Mouse (Mus musculus): ENCODE measurements at regions not wholly inside any gene's neighbourhood (a gene's known extent, or its start where the extent isn't known, plus 50 kb on each side); places are given as distances from the start of the nearest gene placed in this dataset.

DNA sequence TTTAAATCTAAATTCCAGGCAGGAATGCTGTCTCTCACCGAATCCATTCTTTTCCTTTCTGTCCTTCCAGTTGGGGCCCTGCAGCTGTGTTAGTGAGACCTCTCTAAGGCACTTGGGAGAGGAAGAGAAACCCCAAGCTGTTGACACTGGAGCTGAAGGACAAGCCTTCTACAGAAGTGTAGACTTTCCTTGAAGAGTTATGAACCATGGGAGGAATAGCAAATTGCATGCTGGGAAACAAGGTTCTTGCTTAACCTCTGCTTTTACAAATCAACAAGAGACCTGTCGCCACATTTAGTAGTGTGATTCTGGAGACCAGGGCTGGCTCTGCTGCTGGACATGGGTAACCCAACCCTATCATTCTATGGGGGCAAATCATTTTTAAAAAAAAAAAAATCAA lies 200.8 kb upstream of the Sash1 start:
- no peak for DNase-seq (ENCODE audit: low spot score in 2 of 2)

DNA sequence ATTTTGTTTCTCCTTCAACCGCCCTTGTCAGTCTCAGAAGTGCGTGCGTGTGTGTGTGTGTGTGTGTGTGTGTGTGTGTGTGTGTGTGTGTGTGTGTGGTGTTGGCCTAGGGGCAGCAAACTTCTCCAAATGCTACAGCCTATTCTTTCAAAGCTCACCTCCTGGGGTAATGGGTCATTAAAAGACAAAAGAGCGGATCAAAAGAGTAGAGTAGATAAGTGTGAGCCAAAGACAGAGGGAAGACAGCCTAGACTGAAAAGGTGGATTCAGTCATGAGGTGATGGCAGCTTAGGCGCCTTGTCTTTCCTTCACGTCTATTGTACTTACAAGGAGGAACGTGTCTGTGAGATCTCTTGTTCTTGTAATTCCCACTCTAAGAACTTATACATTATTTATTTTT lies 199.6 kb upstream of the Sash1 start:
- no peak for DNase-seq (ENCODE audit: low spot score in 2 of 2)

DNA sequence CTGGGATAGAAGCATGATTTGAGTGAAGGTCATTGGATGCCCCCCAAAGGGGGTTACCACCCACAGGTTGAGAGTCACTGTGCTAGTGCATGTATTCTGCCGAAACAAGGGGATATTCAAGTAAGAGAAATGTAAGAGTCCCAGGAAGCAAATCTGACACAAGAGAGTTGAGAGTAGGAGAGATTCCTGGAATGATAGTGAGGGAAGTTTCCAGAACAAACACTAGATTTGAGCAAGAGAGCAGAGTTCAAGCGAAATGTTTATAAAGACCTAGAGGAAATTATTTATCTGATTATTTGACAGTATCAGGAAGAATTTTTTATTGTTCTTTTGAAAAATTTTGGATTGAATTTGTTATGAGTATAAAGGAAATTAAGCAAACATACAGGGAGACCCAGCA lies 189.0 kb upstream of the Sash1 start:
- DNase-seq (ENCODE audit: low spot score in 2 of 2): no peak

DNA sequence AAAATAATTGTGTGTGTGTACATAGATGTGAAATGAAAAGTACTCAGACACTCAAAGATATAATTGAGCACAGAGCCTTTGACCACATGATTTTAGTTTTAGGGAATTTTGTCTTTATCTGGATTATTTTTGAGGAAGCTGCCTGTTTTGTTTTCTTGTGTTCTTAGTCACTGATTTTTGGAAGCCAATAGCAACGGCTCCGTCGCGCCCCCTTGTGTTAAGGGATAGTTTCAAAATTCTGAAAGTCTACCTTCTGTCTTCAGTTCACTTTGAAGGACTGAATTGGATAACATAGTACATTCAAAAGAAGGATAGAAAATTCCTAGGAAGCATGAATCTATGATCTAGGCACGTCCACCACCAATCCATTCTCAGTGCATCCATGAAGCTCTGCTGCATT lies 185.8 kb upstream of the Sash1 start:
- DNase-seq (ENCODE audit: low spot score in 2 of 2): peak; percentile 26 to 28

DNA sequence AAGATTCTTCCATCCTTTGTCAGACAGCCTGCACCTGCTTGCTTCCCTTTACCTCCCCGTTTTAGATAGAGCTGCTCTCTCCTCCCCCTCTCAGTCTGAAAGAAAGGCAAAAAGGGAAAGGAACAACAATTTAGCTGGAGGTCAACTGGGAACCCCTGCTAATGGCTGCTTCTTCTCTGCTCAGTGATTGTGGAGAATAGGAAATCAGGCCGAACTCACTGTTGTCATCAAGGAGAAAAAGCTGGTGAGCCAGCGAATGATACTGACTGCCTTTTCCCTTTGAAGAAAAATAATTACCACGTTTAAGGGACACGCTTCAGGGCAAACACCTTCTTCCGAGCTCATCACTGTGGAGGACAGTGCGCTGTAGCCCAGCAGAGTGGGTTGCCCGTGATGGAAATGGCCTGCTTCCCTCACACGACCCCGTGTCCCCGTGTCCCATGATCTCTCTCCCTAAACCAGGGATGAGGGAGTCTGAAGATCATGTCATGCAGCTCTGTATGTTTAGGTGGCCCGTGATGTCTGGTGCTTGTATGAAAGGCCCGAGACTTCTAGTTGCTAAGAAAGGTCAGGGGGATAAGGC lies 183.8 kb upstream of the Sash1 start:
- no peak for DNase-seq (ENCODE audit: low spot score in 2 of 2)

DNA sequence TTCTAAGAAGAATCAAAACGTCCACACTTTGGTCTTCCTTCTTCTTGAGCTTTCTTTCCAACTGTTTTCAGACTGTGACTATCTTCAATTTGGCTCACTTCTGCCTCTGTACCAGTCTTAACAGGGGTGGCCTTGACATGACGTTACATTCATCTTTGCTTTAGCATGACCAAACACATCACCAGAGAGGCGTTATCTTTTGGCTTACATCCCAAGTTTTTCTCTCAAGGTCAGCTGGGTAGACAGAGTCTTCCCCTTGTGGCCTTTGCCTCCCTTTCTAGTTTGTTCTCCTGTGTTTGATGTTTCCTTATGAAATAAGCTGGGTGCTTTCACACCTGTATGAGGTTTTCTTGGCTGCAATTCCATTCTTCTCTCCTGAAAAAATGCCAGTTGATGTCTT lies 180.7 kb upstream of the Sash1 start:
- DNase-seq (ENCODE audit: low spot score in 2 of 2): no peak

DNA sequence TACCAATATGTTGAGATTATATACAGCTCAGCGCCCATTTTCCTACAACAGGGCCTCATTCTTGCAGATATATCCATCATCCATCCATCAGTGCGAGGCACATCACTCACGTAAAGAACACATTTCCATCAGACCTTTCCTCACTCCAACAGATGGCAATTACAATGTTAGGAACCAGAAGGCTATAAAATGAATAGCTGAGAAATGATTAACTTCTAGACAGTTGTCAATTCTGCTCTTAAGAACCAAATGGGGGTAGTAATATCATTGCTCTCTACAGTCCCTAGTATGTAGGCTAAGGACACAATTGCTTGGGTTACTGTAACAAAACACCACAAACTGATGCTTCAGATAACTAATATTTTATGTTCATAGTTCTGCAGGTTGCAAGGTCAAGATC lies 176.1 kb upstream of the Sash1 start:
- no peak for DNase-seq (ENCODE audit: low spot score in 2 of 2)

DNA sequence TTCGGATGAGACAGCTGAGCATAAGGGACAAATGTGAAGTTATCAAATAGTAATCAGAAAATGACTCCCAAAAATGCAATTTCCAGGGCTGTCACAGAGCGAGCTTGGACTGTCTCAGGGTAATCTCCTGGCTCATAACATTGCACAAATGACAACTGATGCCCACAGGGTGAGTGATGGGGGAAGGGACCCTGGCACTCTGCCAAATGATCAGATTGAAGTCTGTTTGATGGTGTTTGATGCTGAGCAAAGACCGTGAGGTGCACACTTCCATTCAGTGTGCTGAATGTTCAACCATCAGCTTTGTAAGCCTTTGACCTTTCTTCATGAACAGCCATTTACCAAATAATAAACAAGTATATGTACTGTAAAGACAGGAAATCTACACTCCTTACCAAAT lies 169.4 kb upstream of the Sash1 start:
- DNase-seq (ENCODE audit: low spot score in 2 of 2): no peak

DNA sequence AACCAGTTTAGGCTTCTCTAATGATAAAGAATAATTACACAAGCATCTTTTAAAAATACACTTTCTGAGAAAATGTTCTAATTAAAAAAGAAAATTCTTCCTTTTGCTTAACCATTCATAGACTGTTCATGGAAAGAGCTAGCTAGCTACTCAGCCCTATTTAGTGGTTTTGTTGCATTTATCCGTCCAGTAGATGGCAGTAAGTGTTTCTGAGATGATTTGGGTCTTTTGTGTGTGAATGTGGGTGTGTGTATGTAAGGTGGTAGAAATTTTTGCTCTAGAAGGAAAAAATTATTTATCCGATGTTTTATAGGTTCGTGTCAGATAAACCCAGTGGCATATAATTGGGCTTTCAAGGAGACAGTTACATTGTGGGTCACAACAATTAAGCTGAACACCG lies 167.5 kb upstream of the Sash1 start:
- DNase-seq (ENCODE audit: low spot score in 2 of 2): peak in 1 of 2 experiments; percentile 11

DNA sequence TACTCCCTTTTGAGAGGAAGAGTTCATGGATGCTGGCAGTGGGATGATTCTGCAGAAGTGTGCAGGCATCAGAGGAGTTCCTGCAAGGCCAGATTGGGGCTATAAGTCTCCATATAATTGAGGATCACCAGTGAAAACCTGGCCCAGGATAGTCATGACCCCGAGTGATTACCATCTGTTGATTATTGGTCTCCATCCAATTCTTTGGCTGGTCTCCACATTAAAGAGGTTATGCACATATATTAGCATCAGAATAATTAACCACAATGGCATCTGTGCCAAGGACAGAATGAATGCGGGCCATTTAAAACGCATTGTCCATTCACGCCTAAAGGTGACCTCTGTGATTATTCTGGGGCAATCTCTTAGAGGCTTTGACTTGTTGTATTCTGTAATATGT lies 161.5 kb upstream of the Sash1 start:
- no peak for DNase-seq (ENCODE audit: low spot score in 2 of 2)

DNA sequence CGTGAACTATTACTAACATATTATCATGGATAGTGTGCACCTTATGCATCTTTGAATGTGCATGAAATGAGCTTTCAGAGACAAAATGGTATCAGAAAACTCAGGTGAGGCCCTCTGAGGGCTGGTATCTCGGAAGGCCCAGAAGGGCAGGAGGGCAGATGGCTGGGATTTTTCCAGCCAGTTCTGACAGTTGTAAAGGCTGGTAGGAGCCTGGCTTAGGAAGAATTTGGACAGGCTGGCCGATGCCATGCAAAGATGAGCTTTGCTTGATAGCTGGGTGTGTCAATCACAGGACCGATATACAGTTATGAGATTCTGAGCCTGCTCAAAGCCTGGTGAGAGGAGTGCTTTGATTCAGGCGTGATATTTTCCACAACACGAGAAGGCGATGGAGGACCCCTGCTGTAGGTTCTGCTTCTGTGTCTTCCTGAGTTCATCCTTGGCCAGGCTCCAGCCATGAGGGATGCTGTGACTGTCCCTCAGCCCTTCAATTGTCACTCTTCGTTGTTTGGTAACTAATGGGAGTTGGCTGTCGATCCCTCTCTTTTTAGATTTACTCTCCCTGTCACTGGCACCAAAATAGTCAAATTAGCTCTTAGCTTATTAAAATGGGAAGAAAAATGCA lies 159.0 kb upstream of the Sash1 start:
- no peak for DNase-seq (ENCODE audit: low spot score in 2 of 2)

DNA sequence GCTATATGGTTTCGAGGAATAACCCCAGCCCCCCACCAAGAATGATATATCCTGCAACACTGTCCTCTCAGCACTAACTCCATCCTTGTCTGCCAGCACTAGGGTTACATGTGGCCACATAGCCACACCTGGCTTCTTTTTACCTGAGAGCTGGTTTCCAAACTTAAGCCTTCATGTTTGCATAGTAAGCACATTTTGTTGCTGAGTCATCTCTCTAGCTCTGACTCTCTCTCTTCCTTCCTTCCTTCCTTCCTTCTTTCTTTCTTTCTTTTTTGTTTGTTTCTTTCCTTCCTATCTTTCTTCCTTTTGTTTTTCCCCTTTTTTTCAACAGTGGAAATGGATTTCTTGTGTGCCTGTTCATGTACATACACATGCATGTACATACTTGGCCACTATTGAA lies 157.6 kb upstream of the Sash1 start:
- DNase-seq (ENCODE audit: low spot score in 2 of 2): no peak

DNA sequence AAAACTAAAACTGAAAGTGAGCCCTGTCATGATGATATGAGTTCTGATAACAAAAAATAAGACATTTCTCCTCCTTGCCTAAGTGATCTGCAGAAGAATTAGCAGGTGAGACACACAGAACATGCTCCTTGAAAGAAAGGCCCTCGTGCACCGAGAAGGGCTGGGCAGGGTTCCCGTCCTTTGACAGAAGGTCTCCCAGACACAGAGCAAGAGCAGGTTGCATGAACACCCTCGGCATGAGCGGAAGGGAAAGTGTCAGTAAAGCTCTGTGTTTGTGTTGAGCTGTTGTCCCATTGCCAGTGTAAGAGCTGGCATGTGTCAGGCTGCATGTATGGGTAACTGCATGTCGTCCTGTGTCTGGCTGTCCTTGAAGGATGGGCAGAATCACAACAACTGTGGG lies 144.6 kb upstream of the Sash1 start:
- no peak for DNase-seq (ENCODE audit: low spot score in 2 of 2)

DNA sequence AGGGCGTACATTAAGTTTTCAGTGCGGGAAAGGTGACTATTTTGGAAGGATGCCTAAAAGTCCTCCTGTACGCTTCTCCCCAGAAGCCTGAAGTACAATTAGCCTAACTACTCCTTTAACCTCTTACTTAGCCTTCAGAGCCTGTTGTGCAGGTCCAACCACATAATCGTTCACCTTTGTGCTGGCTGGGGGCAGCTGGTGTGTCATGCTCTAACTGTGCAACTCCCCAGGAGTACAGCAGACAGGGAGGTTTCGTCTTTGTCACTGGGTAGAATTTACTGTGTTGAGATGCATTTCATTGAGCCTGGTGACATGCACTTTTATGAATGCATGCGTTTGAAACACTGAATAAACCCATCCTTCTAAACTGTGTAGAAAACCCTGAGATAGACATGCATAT lies 143.6 kb upstream of the Sash1 start:
- DNase-seq (ENCODE audit: low spot score in 2 of 2): no peak

DNA sequence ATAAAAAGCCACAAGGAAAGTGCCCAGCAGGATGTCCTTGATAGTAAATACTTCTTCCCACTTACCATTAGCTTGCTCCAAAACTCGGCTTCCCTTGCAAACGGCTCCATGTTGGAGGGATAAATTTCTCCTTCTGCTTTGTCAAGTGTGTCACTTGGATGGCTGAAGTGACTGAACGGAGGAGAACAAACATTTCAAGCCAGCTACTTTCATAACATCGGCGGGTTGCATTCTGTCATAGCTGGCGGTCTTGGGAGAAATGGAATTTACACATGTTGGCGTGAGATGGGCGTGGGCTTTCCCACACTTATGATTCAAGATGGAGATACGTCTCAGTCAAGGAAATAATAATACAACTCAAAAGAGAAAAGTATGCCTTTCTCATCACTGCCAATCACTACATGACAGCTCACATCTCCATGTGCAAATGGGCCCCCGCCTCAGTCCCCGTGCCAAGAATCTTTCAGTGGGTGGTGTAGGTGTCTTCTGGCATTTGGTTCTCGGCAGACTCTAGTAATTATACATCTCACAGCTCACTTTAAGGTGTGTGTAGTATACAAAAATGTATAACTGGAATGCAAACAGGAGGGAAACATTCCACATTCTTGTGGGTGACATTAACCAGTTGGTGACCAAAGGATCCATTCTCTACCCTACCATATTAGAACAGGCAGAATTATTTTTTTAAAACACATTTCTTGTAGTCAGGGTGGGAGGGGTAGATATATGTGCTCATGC lies 141.4 kb upstream of the Sash1 start:
- DNase-seq (ENCODE audit: low spot score in 2 of 2): peak; percentile 33 to 34

DNA sequence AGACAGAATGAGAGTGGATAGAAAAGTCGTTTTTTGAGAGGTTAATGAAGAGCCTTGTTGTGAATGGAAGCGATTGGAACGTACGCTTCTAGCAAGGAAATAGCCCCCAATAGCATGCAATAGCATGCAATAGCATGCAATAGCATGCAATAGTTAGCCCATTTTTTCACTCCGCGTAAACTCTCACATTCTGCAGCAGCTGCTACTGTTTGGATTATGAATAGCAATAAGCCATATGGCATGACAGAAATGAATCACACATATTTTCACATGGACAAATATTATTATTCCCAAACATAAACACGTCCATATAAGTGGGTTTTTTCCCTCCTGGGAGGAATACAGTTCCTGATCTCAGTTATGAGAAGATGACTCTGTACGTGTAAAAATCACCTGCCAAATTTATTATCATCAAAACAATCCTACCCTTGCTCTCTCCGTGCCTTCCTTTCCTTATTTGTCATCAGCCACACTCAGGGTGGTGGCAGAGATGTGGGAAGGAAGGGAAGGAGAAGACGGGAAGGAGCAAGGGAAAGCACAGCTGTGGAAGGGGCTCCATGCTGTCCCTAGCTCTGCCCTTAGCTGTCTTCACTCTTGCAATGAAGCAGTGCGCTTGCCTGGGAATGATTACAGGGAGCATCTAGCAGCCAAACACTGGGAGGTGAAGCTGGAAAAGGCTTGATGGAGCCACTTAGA lies 129.1 kb upstream of the Sash1 start:
- peak; percentile 12 to 16 for DNase-seq (ENCODE audit: low spot score in 2 of 2)

DNA sequence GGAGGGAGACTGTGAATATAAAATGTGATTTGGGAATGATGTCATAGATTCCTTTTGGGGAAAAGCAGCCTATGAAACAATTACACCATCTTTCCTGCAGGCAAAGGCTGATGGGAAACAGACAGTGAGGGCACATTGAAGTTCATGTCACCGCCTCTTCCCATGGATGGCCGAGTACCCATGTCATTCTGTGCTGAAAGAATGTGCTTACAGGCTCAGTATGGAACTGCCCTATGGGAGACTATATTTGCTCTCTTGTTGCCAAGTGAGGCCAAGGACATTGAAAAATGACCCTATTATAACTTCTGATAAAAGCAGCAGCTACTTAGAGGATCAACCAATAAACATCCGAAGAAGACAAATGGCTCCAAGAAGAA lies 127.7 kb upstream of the Sash1 start:
- no peak for DNase-seq (ENCODE audit: low spot score in 2 of 2)

DNA sequence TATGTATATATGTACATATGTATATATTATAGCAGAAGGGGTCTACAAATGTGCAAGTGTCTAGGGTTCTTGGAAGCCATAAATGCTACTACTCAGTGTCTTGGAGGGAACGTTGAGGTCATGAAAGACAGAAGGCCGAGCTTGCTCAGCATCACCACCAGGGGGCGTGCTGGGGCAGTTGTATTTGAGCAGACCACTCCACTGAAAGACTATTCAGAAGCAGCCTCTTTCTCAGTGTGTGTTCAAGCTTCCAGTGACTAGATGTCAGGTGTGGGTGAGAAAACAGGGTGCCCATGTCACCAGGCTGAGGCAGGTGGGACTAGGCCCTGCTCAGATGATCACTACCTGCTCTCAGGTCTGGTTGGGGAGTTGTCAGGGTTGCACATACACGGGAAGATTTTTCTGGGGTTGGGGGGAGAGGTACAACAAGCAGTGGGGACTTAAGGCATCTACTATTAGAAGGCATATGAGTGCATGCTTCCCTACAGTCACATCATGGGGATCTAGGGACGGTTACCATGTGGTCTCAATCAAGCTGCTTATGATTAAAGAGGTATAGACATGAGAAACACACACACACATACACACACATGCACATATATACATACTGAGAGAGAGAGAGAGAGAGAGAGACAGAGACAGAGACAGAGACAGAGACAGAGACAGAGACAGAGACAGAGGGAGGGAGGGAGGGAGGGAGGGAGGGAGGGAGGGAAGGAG lies 127.1 kb upstream of the Sash1 start:
- peak; percentile 66 to 75 for DNase-seq (ENCODE audit: low spot score in 2 of 2)

DNA sequence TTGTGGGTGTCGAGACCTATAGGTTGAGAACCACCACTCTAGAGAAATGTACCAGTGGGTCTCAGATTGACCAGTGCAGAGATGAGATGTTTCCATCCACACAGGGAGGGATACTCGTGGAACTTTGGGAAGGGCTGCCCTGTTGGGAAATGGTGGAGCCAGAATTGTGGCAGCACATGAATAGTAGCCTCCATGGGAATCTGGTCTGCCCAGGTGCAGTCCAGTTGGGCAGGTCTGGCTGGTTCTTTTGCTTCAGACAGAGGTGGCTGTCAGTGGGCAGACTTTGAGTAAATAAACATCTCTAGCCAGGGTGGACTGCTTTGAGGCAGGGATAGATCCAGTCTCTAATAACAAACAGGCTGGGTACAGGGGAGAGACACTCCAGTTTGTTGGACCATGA lies 126.0 kb upstream of the Sash1 start:
- DNase-seq (ENCODE audit: low spot score in 2 of 2): no peak

DNA sequence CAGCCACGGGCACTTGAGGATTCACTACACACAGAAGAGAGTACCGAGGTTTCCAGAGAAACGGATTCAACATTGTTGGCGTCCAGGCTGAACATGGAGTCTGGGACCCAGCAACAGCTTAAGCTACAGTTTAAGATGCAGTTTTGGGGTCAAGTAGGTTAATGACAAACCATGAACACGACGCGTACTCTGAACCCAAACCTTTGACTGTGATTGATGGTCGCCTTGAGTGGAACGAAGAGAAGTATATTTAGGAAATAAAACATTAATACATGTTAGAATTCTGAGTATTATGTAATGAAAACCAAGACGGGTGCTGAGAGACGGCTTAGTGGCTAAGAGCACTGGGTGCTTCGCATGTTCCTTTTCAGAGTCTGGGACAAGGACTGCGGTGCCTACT lies 124.3 kb upstream of the Sash1 start:
- DNase-seq (ENCODE audit: low spot score in 2 of 2): no peak

DNA sequence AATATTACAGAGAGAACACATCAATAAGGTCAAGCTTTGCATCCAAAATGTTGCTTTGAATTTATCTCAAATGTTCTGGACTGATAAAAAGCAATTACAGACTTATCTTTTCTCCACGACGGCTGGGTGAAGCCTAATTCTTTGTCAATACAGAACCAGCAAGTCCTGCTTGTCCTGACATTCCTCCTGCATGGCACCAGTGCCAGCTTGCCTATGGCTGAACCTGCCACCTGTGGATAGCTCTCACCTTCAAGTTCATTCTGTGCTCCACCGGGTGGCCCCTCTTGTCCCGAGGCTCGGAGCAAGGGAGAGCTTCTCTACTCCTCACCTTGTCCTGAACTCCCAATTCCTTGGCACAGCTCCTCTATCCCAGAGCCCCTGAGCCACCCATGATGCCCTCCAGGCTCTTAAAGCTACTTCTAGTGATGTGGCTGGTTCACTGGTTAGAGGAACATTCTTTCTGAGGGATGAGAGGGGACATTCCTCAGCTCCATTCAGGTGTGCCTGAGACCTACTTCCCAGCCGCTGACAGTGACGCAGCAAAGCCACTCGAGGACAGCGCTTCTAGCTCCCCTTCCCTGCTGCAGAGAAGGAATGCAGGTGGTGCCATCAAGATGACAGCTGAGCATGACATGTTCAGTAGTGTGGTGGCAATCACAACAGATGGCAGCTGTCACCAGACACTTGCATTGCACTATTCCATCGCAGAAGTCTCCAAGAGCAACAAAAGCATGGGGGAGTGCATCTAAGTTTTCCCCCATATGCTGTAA lies 119.5 kb upstream of the Sash1 start:
- no peak for DNase-seq (ENCODE audit: low spot score in 2 of 2)

Measured in right cerebral cortex, adult 2 months (tissue).